Mouse (Mus musculus) G1E (cell line): Measurements from ENCODE around the gene Ccpg1os. TPM values are rescaled to one million over a fixed set of nuclear protein-coding genes. Genes with fewer than 3 reads are reported as not detected.

ENCODE experiments used
- ATAC-seq: 2 replicates; pipeline ENCODE4 v1.8.0; 2016; ENCODE audit warnings: mild to moderate bottlenecking; ENCODE audit not compliant: insufficient number of reproducible peaks, poor library complexity, low FRiP score, severe bottlenecking; ENCODE audit errors: extremely low read depth
- DNase-seq: peaks from one replicate; pipeline ENCODE4 v3.0.0; 2012; ENCODE audit warnings: low spot score
- H3K27me3 ChIP-seq: 2 replicates; pipeline ENCODE4 v1.6.1; 2012; ENCODE audit warnings: mild to moderate bottlenecking, low read length, inconsistent platforms; ENCODE audit not compliant: insufficient read depth
- H3K36me3 ChIP-seq: replicated peaks from 2 replicates; pipeline ENCODE3; 2012; ENCODE audit warnings: mild to moderate bottlenecking, inconsistent platforms
- H3K4me1 ChIP-seq: 2 replicates; pipeline ENCODE4 v1.6.1; 2012; ENCODE audit warnings: low read depth, low read length, inconsistent platforms, mixed read lengths; ENCODE audit not compliant: insufficient read depth
- H3K4me3 ChIP-seq: 2 replicates; pipeline ENCODE4 v1.5.1; 2012; ENCODE audit warnings: low read depth, mild to moderate bottlenecking, inconsistent platforms, low read length, moderate library complexity, mixed read lengths
- H3K9me3 ChIP-seq: replicated peaks from 2 replicates; pipeline ENCODE4 v1.6.1; 2012; ENCODE audit warnings: inconsistent platforms
- CTCF ChIP-seq: IDR thresholded peaks from 2 replicates; pipeline ENCODE4 v1.5.1; 2012; ENCODE audit warnings: low read depth, low read length, inconsistent platforms, mixed read lengths
- GATA1 ChIP-seq: IDR thresholded peaks from 2 replicates; pipeline ENCODE4 v1.6.1; 2012; ENCODE audit warnings: borderline replicate concordance, low read length, inconsistent platforms, mixed read lengths
- GATA2 ChIP-seq: IDR thresholded peaks from 2 replicates; pipeline ENCODE4 v1.6.1; 2012; ENCODE audit warnings: low read depth, low read length, inconsistent platforms, borderline replicate concordance
- POLR2AphosphoS5 ChIP-seq: IDR thresholded peaks from 2 replicates; pipeline ENCODE4 v1.6.1; 2012; ENCODE audit warnings: low read depth, low read length, inconsistent platforms; ENCODE audit not compliant: insufficient replicate concordance
- TAL1 ChIP-seq: conservative IDR thresholded peaks from 2 replicates; pipeline ENCODE4 v1.6.1; 2012; ENCODE audit warnings: low read depth, low read length, inconsistent platforms, mixed read lengths
- polyA plus RNA-seq: library from polyadenylated mRNA; stranded (reverse); fragments of >175 nt; gene quantifications from 2 replicates; pipeline ENCODE4 v1.2.3, GENCODE M21; 2012
- total RNA-seq, 2 experiments: library from RNA; stranded (forward) in 1 of 2; stranded (reverse) in 1 of 2; fragments of 200-1000 nt in 1 of 2; fragments of >200 nt in 1 of 2; fragmentation: Nextera tagmentation in 1 of 2; gene quantifications; 2 replicates each; pipeline ENCODE4 v1.2.3; 2014 to 2017

Ccpg1os gene
- total and polyA plus RNA-seq, 3 experiments = 1.2 to 30.3 (median 17.9) TPM

DNA sequence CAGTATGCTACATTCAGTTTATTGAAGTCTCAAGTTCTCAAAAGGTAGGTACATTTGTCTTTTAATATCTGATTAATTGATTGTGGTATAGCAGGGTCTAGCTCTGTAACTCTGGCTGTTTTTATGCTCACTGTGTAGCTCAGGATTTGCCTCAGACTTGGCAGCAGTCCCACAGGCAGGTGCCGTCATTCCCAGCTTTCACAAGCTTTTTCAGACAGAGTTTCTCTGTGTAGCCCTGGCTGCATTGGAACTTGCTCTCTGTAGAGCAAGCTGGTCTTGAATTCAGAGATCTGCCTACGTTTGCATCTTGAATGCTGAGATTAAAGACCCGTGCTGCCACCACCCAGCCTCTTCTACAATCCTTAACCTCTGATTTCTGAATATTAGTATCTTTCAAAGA lies 17.0 kb upstream of the Ccpg1os start:
- ATAC-seq = no peak
- Histone ChIP-seq H3K4me3 (no peak overlapping the region), H3K27me3 (no peaks in the 10 kb centered on the region), H3K9me3 (no peaks in the 10 kb centered on the region), H3K4me1 (no peaks in the 10 kb centered on the region), H3K36me3 (peaks cover 36% of the 10 kb centered on the region)
- no peak for DNase-seq
- no peak for TF ChIP-seq GATA1
- no peak for TF ChIP-seq CTCF
- TF ChIP-seq POLR2AphosphoS5 = no peak
- no peak for TF ChIP-seq GATA2
- TF ChIP-seq TAL1 = no peak

DNA sequence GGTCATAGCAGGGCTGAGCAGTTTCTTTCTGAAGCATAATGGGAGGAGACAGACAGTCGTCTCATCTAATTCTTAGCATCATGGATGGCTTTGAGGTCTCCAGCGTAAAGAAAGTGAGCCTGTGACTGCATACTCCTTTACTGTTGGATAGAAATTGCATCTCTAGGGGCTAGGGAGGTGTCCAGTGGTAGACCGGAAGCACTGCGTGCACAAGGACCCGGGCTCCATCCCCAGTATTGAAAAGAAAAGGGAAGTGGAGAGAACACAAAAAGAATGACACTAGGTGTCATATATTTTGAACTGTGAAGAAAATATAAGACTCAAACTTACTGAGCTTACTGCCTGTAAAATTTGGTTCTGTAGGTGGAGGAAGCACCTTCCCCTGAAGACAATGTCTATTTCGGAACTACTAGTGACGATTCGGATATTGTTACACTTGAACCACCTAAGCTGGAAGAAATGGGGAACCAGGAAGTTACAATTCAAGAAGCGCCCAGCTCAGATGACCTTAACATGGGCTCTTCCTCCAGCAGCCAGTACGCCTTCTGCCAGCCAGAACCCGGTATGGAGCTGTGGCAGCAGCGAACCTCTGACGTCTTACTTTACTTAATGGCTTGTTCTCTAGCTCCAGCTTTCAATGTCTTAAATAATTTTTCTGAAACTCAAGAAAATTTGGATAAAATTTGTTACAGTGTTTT lies 16.3 kb upstream of the Ccpg1os start:
- H3K4me3 ChIP-seq = no peak overlapping the region
- ATAC-seq = no peak
- no peak for TF ChIP-seq POLR2AphosphoS5
- TF ChIP-seq TAL1 = no peak
- TF ChIP-seq GATA2 = no peak
- TF ChIP-seq GATA1 = no peak
- no peak for TF ChIP-seq CTCF

DNA sequence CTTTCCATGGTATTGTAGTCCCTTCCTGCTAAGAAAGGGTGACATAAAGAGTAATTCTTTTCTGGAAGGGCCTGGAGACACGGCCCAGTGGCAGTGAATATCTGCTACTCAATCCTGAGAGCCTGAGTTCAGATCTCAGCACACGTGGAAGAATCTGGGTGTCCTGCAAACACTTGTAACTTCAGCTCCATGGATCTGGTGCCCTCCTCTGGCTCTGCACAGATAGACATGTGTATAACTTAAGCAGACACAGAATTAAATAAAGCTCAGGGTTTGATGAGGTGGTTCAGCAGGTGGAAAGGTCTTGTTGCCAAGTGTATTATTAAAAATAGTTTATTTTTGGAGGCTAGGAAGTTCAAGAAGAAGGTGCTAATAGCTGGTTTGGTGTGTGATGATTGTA lies 15.3 kb upstream of the Ccpg1os start:
- Histone ChIP-seq H3K4me3 (no peak overlapping the region), H3K27me3 (no peaks in the 10 kb centered on the region), H3K9me3 (no peaks in the 10 kb centered on the region), H3K36me3 (peaks cover 26% of the 10 kb centered on the region), H3K4me1 (no peaks in the 10 kb centered on the region)
- ATAC-seq = no peak
- DNase-seq = no peak
- TF ChIP-seq POLR2AphosphoS5 = no peak
- TF ChIP-seq TAL1 = no peak
- TF ChIP-seq GATA2 = no peak
- no peak for TF ChIP-seq GATA1
- no peak for TF ChIP-seq CTCF

More for the DNA sequence above, 16.3 kb upstream of the Ccpg1os start:
- DNase-seq = no peak
- Histone ChIP-seq H3K36me3 (peaks cover 33% of the 10 kb centered on the region), H3K4me1 (no peaks in the 10 kb centered on the region), H3K27me3 (no peaks in the 10 kb centered on the region), H3K9me3 (no peaks in the 10 kb centered on the region)

DNA sequence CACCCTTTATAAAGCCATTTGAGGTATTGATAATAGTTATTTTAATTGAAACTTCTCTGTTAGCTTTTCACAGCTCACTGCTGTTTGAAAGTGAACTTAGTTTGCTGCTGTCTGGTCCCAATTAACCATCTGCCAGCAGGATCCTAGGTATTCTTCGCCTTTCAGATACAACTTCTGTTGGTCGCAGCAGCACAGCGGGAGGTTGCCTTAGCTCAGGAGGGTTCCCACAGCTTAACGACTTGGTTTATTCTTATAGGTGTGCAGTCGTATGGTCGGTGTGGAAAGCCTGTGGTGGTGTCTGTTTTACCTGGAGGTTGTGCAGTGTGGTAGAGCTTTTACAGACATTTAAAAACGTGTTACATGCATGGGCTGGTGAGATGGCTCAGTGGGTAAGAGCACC lies 11.6 kb upstream of the Ccpg1os start:
- DNase-seq = no peak
- no peak for ATAC-seq
- TF ChIP-seq TAL1 (no peak), POLR2AphosphoS5 (no peak), CTCF (no peak), GATA2 (no peak), GATA1 (no peak)
- no peaks in the 10 kb centered on the region for H3K9me3 ChIP-seq
- peaks cover 10% of the 10 kb centered on the region for H3K36me3 ChIP-seq
- no peak overlapping the region for H3K4me3 ChIP-seq
- no peaks in the 10 kb centered on the region for H3K4me1 ChIP-seq
- no peaks in the 10 kb centered on the region for H3K27me3 ChIP-seq

DNA sequence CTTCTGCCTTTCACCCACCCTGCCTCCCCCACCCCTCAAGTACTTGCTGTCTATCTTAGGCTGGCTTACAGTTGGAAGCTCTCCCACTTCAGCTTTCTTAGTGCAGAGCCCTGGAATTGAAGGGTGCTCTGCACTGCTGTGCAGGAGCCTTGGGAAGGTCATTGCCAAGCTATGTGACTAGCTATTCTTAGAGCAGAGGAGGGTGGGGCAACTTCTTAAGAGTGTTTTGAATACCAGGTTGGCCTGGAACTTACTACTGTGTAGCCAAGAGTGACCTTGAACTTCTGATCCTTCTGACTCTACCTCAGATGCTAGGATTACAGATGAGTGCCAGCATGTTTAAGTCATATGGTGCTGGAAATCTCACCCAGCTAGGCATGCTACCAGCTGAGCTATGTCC lies 11.0 kb upstream of the Ccpg1os start:
- DNase-seq (no peak), ATAC-seq (no peak)
- H3K27me3 ChIP-seq = no peaks in the 10 kb centered on the region
- peaks cover 9% of the 10 kb centered on the region for H3K36me3 ChIP-seq
- no peak overlapping the region for H3K4me3 ChIP-seq
- TF ChIP-seq GATA1 (no peak), POLR2AphosphoS5 (no peak), TAL1 (no peak), CTCF (no peak), GATA2 (no peak)
- no peaks in the 10 kb centered on the region for H3K9me3 ChIP-seq
- H3K4me1 ChIP-seq = no peaks in the 10 kb centered on the region

DNA sequence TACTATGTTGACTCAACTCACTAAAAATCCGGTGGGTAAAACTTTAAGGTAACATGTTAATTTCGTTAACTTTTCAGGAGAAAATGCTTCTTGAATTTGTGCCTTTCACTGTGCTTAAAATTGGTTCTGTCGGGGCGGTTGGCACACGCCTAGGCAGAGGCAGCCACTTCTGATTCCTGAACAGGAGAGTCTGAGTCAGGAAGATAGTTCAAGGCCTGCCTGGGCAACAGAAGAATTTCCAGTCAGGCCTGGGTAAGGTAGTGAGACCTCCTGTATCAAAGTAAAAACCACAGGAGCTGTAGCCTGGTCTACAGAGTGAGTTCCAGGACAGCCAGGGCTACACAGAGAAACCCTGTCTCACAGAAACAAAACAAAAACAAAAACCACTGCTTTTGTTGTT lies 7.4 kb upstream of the Ccpg1os start:
- Histone ChIP-seq H3K36me3 (peaks cover under 1% of the 10 kb centered on the region), H3K27me3 (no peaks in the 10 kb centered on the region), H3K9me3 (no peaks in the 10 kb centered on the region), H3K4me1 (peaks cover 2% of the 10 kb centered on the region; the same call in 1 of the 2 replicates), H3K4me3 (no peak overlapping the region)
- ATAC-seq (no peak), DNase-seq (no peak)
- TF ChIP-seq GATA2 = no peak
- no peak for TF ChIP-seq CTCF
- no peak for TF ChIP-seq GATA1
- TF ChIP-seq TAL1 = no peak
- no peak for TF ChIP-seq POLR2AphosphoS5

DNA sequence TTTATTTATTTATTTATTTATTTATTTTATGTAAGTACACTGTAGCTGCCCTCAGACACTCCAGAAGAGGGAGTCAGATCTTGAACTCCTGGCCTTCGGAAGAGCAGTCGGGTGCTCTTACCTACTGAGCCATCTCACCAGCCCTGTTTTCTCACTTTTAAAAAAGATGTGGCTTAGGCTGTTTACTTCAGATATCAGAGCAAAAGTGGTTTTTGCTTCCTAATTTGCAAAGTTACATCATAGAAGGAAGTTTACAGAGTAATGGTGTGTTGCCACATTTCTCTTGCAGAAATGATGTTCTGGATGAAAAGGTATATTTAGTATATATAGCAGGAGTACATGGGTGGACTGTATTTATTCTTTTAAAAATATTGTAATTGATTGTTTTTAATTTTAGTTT lies 6.2 kb upstream of the Ccpg1os start:
- Histone ChIP-seq H3K9me3 (no peaks in the 10 kb centered on the region), H3K27me3 (no peaks in the 10 kb centered on the region), H3K4me3 (no peak overlapping the region), H3K4me1 (peaks cover 8% of the 10 kb centered on the region), H3K36me3 (no peaks in the 10 kb centered on the region)
- no peak for ATAC-seq
- no peak for DNase-seq
- TF ChIP-seq GATA2 (no peak), CTCF (no peak), TAL1 (no peak), POLR2AphosphoS5 (no peak), GATA1 (no peak)
